Mouse (Mus musculus) inflammation-experienced regulatory T-cells, adult 6 months (primary cell): ENCODE results near the gene 2310050C09Rik. TPM values are rescaled to one million over a fixed set of nuclear protein-coding genes. Genes with fewer than 3 reads are reported as not detected.

Source experiments
- ATAC-seq: one replicate; pipeline ENCODE4 v1.8.0; 2017
- polyA plus RNA-seq, 3 experiments: library from polyadenylated mRNA; unstranded; fragments of 100-300 nt; shearing (Covaris generic); gene quantifications; one replicate each; pipeline ENCODE4 v1.2.1; 2017

Gene 2310050C09Rik
- polyA plus RNA-seq: not detected

- no peak for ATAC-seq
Observed at GRCm38 (mm10) chr3:92870116-92870515, at the start of gene 2310050C09Rik. TSS of gene 2310050C09Rik (minus strand) at chr3:92870216.

DNA sequence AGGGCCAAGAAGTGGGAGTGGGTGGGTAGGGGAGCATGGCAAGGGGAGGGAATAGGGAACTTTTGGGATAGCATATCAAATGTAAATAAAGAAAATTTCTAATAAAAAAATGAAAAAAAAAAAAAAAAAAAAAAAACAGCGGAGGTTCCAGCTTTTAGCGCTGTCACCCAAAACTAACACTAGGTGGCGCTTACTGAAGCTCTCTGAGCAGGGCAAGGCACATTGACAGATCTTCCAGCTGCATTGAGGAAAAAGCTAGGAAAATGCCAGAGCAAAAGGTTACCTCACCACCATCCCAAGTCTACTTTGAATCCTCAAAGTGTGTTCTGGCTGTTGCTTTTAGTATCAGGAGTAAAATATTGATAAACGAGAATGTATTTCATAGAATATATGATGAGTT is 37.6 kb upstream of the 2310050C09Rik start:
- ATAC-seq: no peak

DNA sequence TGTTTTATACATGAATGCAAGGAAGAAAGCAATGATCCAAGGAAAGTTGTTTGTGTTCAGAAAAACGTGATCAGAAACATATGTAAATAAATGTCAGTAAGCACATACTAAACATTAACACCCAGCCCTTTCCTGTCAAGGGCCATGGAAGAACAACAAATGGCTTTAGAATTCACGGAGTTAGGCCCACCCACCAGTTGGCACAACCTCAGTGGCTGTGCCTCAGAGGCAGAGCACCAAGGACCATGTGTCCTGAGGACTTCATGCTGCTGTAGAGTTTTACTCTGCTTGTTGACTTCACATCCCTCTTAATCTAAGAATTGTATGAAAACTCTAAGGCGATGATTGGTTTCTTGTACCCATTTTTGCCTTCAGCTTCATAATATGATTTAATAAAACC is 35.2 kb upstream of the 2310050C09Rik start:
- ATAC-seq: no peak

GRCm38 (mm10) chr3:92903640-92904039 is 33.6 kb upstream of the 2310050C09Rik start:
- no peak for ATAC-seq

DNA sequence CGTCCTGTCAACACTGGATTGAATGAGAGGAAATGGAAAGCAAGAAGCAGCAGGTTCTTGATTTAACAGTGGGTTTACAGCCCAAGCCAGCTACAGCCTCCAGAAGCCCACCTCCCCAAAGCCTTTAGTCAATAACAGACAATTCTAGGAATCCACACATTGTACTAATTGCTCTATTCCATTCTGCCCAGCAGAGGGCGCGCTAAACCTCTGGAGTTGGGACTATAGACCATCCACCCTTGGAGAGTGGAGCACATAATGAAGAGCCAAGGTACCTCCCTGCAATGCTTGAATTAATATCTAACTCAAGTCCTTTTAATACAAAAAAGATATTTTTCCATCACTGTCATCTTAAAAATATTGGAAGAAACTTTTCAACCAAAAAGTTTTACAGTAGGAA is 33.0 kb upstream of the 2310050C09Rik start:
- ATAC-seq: no peak

GRCm38 (mm10) chr3:92894489-92894888 is 24.5 kb upstream of the 2310050C09Rik start:
- ATAC-seq: no peak

DNA sequence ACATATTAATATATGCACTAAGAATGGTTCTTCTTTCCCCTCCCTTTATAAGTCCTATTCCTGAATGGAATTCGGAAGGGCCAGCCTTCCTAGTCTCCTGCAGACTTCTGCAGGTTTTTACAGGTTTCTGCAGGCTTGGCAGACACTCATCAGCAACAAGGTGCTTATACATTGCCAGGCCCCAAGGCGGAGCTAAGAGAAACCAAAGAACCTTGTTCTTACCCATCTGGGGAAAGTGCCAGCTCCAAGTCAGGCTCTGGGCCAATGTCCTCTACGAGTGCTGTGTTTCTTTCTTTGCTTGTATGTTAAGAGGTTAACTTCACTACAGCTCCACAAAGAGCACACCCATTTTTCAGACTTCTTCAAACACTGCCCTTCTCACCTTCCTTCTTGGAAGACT is 24.0 kb upstream of the 2310050C09Rik start:
- ATAC-seq: no peak

- ATAC-seq: no peak
Observed at GRCm38 (mm10) chr3:92874180-92874579, 4.2 kb upstream of the 2310050C09Rik start.

DNA sequence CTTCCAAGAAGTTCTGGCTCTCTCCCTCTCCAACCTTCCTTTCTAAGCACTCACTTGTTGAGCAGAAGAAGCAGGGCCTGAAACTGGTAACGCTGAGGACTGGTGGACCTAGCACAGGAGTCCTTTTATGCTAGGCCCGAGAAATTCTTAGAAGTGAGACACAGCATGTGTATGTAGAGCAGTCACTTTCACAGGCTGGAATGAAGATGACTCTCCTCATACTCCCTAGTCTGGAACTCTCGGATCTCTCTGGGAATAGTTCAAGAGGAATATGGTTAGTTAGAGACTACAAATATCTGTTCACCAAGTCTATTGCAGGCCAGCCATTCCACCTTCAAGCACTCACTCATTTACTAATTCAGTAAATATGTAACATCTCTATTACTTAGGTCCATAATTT is 18.8 kb downstream of the 2310050C09Rik start, which contains the start of gene Lce1l:
Lce1l (minus strand) TSS at position 101 of the 400 bp plus-strand sequence.
- ATAC-seq: no peak

- ATAC-seq: no peak
Observed at GRCm38 (mm10) chr3:92827108-92827507, 42.9 kb downstream of the 2310050C09Rik start, which contains the start of gene Kprp. TSS of gene Kprp (minus strand) at chr3:92827247.

DNA sequence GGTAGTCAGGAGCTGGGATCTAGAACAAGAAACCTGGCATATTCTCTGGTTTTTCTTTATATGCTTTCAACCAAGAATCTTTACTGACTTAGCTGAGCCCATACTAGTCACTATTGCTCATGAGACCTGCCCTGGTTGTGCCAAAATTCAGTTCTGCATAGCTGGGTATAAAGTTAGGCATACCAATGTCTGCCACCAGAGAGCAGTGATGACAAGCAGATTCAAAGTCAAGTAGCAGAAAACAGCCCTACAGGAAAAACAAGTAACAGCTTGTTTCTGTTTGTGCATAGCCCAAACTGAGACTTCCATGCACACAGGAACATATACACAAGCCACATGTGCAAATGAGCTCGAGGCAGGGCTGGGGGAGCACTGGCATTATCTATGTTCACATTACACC is 44.2 kb downstream of the 2310050C09Rik start:
- no peak for ATAC-seq

Other genes with a start within 250 kb of the 2310050C09Rik start
- gene Lce6a, start 248.6 kb downstream of the 2310050C09Rik start, polyA plus RNA-seq: not detected
- not detected for gene Lce1a1, start 221.9 kb downstream of the 2310050C09Rik start, polyA plus RNA-seq
- not detected for gene Lce1b, start 213.3 kb downstream of the 2310050C09Rik start, polyA plus RNA-seq
- not detected for gene Lce1a2, start 199.9 kb downstream of the 2310050C09Rik start, polyA plus RNA-seq
- gene Lce1c, start 191.0 kb downstream of the 2310050C09Rik start, polyA plus RNA-seq: not detected
- gene Lce1d, start 183.0 kb downstream of the 2310050C09Rik start, polyA plus RNA-seq: not detected
- gene Lce1e, start 161.1 kb downstream of the 2310050C09Rik start, polyA plus RNA-seq: not detected
- gene Lce1f, start 149.9 kb downstream of the 2310050C09Rik start, polyA plus RNA-seq: not detected
- not detected for gene Gm38119, start 131.1 kb downstream of the 2310050C09Rik start, polyA plus RNA-seq
- gene Lce1g, start 117.9 kb downstream of the 2310050C09Rik start, polyA plus RNA-seq: not detected
- not detected for gene Lce1h, start 105.2 kb downstream of the 2310050C09Rik start, polyA plus RNA-seq
- gene Lce1i, start 91.3 kb downstream of the 2310050C09Rik start, polyA plus RNA-seq: not detected
- not detected for gene Lce1j, start 79.7 kb downstream of the 2310050C09Rik start, polyA plus RNA-seq
- not detected for gene Lce1k, start 62.3 kb downstream of the 2310050C09Rik start, polyA plus RNA-seq
- not detected for gene Kprp, start 43.0 kb downstream of the 2310050C09Rik start, polyA plus RNA-seq
- not detected for gene Lce1l, start 18.9 kb downstream of the 2310050C09Rik start, polyA plus RNA-seq
- gene Lce3a, start 56.0 kb upstream of the 2310050C09Rik start, polyA plus RNA-seq: not detected
- not detected for gene Lce3b, start 62.8 kb upstream of the 2310050C09Rik start, polyA plus RNA-seq
- gene Lce3c, start 74.3 kb upstream of the 2310050C09Rik start, polyA plus RNA-seq: not detected
- gene Lce3d, start 87.2 kb upstream of the 2310050C09Rik start, polyA plus RNA-seq: not detected
- gene Lce3e, start 96.8 kb upstream of the 2310050C09Rik start, polyA plus RNA-seq: not detected
- not detected for gene Lce3f, start 122.0 kb upstream of the 2310050C09Rik start, polyA plus RNA-seq
- gene Crct1, start 145.5 kb upstream of the 2310050C09Rik start, polyA plus RNA-seq: not detected
- gene Lce1m, start 148.8 kb upstream of the 2310050C09Rik start, polyA plus RNA-seq: not detected
- not detected for gene Gm4858, start 198.6 kb upstream of the 2310050C09Rik start, polyA plus RNA-seq